Mouse (Mus musculus): ENCODE measurements around the gene Rarres1.

- TF ChIP-seq CTCF (conservative IDR thresholded peaks at IDR 0.05; ENCODE audit: low read length) (no peak), POU5F1 (IDR thresholded peaks at IDR 0.05; ENCODE audit: borderline replicate concordance, low read length) (no peak)
Measured at GRCm38 (mm10) chr3:67479806-67480205, 35.5 kb downstream of the Rarres1 start.

Measured in E14TG2a.4 (cell line).